Mouse (Mus musculus): ENCODE measurements around the gene Smtn. TPM values are rescaled to one million over a fixed set of nuclear protein-coding genes. Genes with fewer than 3 reads are reported as not detected.

Smtn gene
- polyA plus RNA-seq (2015; fragmentation: Nextera tagmentation; extraction: Ambion mirVana): 18.5 and 19.5 TPM in 2 replicates

DNA sequence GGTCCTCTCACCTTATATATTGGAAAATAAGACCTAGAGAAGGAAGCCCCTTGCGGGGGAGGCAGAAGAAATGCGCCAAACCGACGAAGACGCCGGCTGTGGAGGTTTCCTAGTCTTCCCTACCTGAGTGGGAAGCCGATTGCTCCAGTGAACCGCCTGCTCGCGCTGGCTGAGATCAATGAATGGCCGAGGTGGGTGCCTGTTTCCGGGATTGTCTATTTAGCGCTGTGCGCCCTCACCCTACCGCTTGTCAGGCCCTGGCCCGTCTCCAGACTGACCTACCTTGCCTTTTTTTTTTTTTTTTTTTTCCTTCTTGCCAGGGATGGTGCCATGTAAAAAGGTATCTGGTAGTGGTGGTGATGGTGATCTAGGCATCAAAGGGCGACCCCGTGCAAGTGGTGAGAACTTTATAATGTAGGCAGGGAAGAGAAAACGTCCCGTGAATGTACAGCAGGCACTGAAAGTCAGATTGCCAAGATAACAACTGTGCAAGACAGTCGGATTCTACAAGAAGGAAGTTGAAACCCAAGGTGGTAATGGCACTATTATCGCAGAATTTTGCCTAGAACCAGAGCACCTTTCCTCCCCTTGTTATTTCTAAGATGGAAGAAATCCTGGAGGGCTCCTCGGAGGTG is at the start of gene Smtn:
Smtn (minus strand) TSS at position 162 of the 635 bp plus-strand sequence.
- Histone ChIP-seq H3K9me3 (no peaks in the 10 kb centered on the region), H3K27me3 (no peaks in the 10 kb centered on the region), H3K36me3 (no peaks in the 10 kb centered on the region), H3K9ac (peak within 1 kb of the TSS; percentile 41), H3K4me3 (peak within 1 kb of the TSS; percentile 58), H3K27ac (replicated peaks) (no peak within 1 kb of the TSS), H3K4me2 (peak within 1 kb of the TSS; percentile 84), H3K4me1 (replicated peaks) (peaks cover 14% of the 10 kb centered on the region)
- WGBS: 96% methylated on average over 23 of the region's 23 CpGs
- ATAC-seq (ENCODE audit: low FRiP score, low read depth): no peak

DNA sequence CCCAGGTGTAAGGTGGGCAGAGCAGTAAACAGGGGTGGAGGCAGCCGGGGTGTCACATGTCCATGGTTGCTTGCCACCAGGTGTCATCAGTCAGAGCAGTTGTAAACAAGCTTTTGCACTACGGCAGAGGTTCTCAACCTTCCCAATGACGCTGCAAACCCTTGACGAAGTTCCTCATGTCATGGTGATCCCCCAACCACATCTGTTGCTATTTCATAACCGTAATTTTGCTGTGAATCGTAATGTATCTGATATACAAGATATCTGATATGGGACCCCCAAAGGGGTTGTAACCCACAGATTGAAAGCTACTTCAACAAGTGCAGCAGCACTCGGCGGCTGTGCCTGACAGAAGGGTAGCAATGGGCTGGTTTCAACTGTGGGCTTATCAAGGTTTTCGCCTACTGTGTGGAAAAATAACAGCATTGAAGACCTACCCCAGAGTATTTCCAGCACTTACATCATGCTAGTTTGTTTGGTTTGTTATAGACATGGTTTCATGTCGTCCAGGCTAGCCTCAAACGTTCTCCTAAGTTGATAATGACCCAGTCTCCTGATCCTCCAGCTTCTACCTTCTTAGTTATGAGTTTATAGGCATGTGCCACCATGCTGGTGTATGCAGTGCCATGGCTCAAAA is 47.7 kb upstream of the Smtn start:
- Histone ChIP-seq H3K27me3 (no peaks in the 10 kb centered on the region), H3K4me1 (replicated peaks) (no peaks in the 10 kb centered on the region), H3K9me3 (no peaks in the 10 kb centered on the region), H3K4me3 (no peak overlapping the region), H3K9ac (no peak overlapping the region), H3K36me3 (no peaks in the 10 kb centered on the region), H3K4me2 (no peak overlapping the region), H3K27ac (replicated peaks) (no peak overlapping the region)
- ATAC-seq (ENCODE audit: low FRiP score, low read depth): no peak
- 81% methylated on average over 11 of the region's 11 CpGs for WGBS

DNA sequence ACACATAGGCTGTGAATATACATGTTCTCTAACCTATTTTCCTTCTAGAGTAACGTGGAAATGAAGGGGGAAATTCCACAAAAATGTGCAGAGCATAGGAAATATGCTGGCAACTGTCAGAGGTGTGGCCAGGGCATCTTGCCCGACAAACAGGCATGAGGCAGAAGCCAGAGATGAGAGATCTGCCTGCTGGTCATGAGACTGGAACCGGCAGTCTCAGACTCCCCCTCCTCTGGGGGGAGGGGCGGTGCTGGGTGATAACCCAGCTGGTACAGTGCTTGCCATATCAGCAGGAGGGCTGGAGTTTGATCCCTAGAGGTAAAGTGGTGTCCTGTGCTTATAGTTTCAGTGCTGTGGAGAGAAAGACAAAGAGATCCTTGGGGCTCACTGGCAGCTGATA is 46.9 kb upstream of the Smtn start:
- no peaks in the 10 kb centered on the region for H3K4me1 ChIP-seq (replicated peaks)
- no peak overlapping the region for H3K9ac ChIP-seq
- no peak overlapping the region for H3K27ac ChIP-seq (replicated peaks)
- WGBS: 41% methylated on average over 4 of the region's 4 CpGs
- no peak for ATAC-seq (ENCODE audit: low FRiP score, low read depth)
- H3K27me3 ChIP-seq: no peaks in the 10 kb centered on the region
- H3K4me2 ChIP-seq: no peak overlapping the region
- H3K4me3 ChIP-seq: no peak overlapping the region
- no peaks in the 10 kb centered on the region for H3K9me3 ChIP-seq
- H3K36me3 ChIP-seq: no peaks in the 10 kb centered on the region

DNA sequence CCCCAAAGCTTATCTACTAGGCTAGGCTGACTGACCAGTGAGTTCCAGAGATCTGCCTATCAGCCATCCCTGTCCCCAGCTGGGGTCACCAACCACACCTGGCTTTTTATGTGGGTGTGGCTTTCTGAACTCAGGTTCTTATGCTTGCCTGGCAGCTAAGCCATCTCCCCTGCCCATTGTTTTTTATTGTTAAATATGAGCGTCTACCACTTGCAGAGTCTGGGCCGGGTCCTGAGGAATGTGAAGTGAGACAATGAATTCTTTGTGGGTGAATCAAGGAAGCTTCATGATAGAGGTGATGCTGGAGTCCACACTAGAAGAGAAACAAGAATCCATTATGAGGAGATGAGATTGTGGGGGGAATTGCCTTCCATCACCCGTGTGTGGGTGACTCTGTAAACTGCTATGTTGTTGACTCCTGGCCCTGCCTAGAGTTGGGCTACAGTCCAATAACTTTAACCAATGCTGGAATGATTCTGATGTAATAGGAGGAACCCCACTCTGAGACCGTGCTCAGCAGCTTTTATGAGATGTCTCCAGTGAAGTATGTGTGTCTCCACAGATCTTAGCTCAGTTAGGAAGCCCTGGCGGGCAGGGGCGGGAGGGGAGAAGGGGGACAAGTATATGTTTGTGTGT is 45.7 kb upstream of the Smtn start:
- Histone ChIP-seq H3K9ac (no peak overlapping the region), H3K4me3 (no peak overlapping the region), H3K36me3 (no peaks in the 10 kb centered on the region), H3K4me1 (replicated peaks) (no peaks in the 10 kb centered on the region), H3K27me3 (no peaks in the 10 kb centered on the region), H3K4me2 (no peak overlapping the region), H3K9me3 (no peaks in the 10 kb centered on the region), H3K27ac (replicated peaks) (no peak overlapping the region)
- WGBS: 87% methylated on average over 6 of the region's 6 CpGs
- no peak for ATAC-seq (ENCODE audit: low FRiP score, low read depth)

DNA sequence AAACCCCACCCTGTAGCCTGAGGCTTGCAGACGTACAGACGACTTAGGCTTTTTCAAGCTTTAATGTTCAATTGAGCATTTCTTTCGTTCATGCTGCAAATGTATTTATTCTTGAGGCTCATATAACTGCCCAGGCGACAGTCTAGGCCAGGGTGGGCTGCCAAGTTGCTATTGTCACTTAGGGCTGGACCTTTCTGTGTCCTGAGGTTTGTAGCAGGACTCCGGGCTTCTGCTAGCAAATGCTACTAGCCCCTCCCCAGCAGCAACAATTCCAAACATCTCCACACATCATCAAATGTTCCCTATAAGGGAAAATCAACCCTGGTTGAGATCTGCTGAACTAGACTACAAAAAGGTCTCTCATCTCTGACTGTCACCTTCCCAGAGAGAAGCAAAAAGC is 42.7 kb upstream of the Smtn start:
- WGBS: 79% methylated on average over 5 of the region's 5 CpGs
- Histone ChIP-seq H3K4me3 (no peak overlapping the region), H3K4me1 (replicated peaks) (no peaks in the 10 kb centered on the region), H3K9me3 (no peaks in the 10 kb centered on the region), H3K27me3 (no peaks in the 10 kb centered on the region), H3K9ac (no peak overlapping the region), H3K36me3 (no peaks in the 10 kb centered on the region), H3K27ac (replicated peaks) (no peak overlapping the region), H3K4me2 (no peak overlapping the region)
- no peak for ATAC-seq (ENCODE audit: low FRiP score, low read depth)

DNA sequence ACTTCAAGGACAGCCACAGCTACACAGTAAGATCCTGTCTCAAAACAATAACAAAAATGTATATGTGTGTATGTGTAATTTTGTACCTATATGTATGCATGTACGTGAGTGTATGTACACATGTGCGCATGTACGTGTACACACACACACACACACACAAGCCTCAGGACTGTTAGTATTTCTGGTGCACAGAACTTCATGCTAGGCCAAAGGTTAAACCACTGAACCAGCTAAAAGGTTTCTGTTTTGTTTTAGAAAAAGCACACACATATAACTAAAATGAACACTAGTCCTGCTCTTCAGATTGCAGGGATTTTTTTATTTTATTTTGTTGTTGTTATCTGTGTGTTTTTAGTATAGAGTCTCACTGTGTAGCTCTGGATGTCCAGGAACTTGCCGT is 41.5 kb upstream of the Smtn start:
- no peak overlapping the region for H3K27ac ChIP-seq (replicated peaks)
- no peak overlapping the region for H3K9ac ChIP-seq
- no peak for ATAC-seq (ENCODE audit: low FRiP score, low read depth)
- no peaks in the 10 kb centered on the region for H3K4me1 ChIP-seq (replicated peaks)
- H3K36me3 ChIP-seq: no peaks in the 10 kb centered on the region
- 92% methylated on average over 4 of the region's 4 CpGs for WGBS
- no peaks in the 10 kb centered on the region for H3K27me3 ChIP-seq
- no peak overlapping the region for H3K4me3 ChIP-seq
- no peak overlapping the region for H3K4me2 ChIP-seq
- H3K9me3 ChIP-seq: no peaks in the 10 kb centered on the region

DNA sequence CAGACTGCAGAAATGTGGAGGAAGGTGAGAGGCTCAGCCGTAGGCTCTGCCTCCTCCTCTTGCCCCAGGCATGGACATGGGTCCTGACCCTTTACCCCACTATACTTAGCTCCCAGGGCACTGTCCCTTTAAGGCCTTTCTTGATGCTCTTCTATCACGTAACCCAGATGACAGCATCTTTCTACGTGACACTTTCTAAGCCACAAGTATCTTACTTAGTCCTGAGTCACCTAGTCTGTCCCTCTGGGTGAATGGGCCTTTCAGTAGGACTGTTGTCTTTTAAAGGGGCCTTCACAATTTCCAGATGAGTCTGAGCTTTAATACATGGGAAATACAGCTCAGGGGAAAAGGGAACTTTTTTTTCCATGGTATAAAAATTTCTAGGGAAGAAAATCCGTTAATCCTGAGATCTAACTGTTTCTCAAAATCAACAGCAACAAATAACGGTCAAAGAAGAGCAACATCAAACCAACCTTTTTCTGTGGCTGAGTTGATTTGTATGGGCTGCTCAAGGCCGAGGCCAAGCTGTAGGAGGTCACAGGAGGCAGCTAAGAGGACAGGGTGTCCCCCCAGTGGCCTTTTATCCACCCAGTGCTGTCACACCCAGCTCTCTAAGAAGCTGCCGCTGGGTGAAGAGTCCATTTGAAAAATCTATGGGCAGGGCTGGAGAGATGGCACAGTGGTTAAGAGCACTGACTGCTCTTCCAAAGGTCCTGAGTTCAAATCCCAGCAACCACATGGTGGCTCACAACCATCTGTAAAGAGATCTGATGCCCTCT is 40.1 kb upstream of the Smtn start:
- no peaks in the 10 kb centered on the region for H3K9me3 ChIP-seq
- no peak overlapping the region for H3K4me3 ChIP-seq
- WGBS: 72% methylated on average over 7 of the region's 7 CpGs

DNA sequence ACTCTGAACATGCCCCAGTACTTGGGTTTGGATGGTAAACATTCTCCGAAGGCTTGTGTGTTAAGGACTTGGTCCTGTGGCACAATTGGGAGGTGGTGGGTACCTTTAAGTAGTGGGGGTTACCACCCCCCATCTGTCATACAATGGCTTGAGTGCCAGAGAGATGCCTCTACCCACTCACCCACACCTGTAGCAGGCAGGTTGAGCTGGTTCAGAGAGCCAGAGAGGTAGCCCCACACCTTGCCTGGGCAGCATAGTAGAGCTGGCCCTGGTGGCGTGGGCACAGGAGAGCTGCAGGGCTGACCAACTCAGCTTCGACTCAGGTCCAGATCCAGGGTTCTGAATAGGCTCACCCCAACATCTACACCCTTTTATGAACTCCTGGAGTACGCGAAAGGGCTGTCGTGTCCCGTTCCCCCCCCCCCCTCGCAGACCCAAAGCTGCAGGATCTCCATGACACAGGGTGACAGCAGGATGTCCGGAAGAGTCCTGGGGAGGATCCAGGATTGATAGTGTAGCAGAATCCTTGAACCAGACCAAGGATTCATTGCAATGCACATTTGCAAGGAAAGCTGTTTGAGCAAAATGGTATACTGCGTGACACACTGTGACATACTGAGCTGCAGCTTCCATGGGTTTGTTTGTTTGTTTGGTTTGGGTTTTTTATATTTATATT is 37.8 kb upstream of the Smtn start:
- H3K4me1 ChIP-seq (replicated peaks): peaks cover under 1% of the 10 kb centered on the region; the same call in 1 of the 2 replicates

More for the DNA sequence above, 40.1 kb upstream of the Smtn start:
- Histone ChIP-seq H3K4me1 (replicated peaks) (no peaks in the 10 kb centered on the region), H3K9ac (no peak overlapping the region), H3K4me2 (no peak overlapping the region), H3K27ac (replicated peaks) (no peak overlapping the region), H3K36me3 (no peaks in the 10 kb centered on the region), H3K27me3 (no peaks in the 10 kb centered on the region)
- ATAC-seq (ENCODE audit: low FRiP score, low read depth): no peak

DNA sequence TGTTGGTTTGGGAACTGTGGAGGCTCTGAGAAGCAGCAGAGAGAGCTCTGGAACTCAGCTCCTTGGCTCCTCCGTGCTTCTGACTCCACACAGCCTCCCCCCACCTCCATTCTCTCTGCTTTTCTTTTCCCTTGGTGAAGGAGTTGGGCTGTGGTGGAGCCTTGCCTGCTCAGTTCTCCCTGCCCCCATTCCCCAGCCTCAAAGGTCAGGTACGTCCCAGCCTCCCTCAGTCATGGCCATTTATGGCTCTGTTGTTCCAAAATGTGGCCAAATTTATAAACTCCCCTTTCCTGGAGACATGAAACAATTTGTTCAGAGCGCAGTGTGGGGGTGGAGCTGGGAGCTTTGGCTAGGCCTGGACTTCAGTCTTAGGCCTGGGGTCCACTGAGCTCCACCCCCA is 34.8 kb upstream of the Smtn start:
- Histone ChIP-seq H3K9me3 (no peaks in the 10 kb centered on the region), H3K36me3 (no peaks in the 10 kb centered on the region), H3K4me1 (replicated peaks) (peaks cover 4% of the 10 kb centered on the region; the same call in 1 of the 2 replicates), H3K27ac (replicated peaks) (no peak overlapping the region), H3K4me3 (no peak overlapping the region), H3K4me2 (no peak overlapping the region), H3K27me3 (no peaks in the 10 kb centered on the region), H3K9ac (no peak overlapping the region)
- ATAC-seq (ENCODE audit: low FRiP score, low read depth): no peak
- WGBS: 65% methylated on average over 3 of the region's 3 CpGs

More for the DNA sequence above, 37.8 kb upstream of the Smtn start:
- H3K27me3 ChIP-seq: no peaks in the 10 kb centered on the region
- H3K9me3 ChIP-seq: no peaks in the 10 kb centered on the region
- no peak for ATAC-seq (ENCODE audit: low FRiP score, low read depth)
- no peaks in the 10 kb centered on the region for H3K36me3 ChIP-seq
- 78% methylated on average over 10 of the region's 10 CpGs for WGBS
- H3K9ac ChIP-seq: no peak overlapping the region
- H3K4me3 ChIP-seq: no peak overlapping the region
- H3K27ac ChIP-seq (replicated peaks): no peak overlapping the region
- H3K4me2 ChIP-seq: no peak overlapping the region

DNA sequence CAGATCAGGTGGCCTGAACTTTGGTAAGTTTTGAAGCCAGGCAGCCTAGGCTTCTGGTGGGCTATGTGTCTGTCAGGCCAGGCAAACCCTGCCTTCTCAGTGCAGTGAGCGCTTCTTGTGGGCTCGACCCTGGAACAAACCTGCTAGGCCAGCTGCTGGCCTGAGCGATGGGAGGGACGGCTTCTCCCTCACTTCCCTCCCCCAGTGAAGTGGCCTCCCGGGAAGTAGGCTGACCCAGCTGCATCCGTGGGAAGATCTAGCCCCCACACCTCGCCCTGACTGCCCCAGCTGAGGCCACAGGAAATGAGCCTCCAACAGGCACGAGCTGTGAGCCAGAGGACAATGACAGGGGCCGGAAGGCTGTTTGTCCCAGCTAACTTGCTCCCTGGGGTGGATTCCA is 32.7 kb upstream of the Smtn start:
- no peak overlapping the region for H3K4me3 ChIP-seq
- H3K9ac ChIP-seq: no peak overlapping the region
- ATAC-seq (ENCODE audit: low FRiP score, low read depth): no peak
- 20% methylated on average over 9 of the region's 9 CpGs for WGBS
- no peaks in the 10 kb centered on the region for H3K9me3 ChIP-seq
- peaks cover 4% of the 10 kb centered on the region; the same call in 1 of the 2 replicates for H3K4me1 ChIP-seq (replicated peaks)
- no peak overlapping the region for H3K4me2 ChIP-seq
- H3K27me3 ChIP-seq: no peaks in the 10 kb centered on the region
- H3K27ac ChIP-seq (replicated peaks): no peak overlapping the region
- H3K36me3 ChIP-seq: no peaks in the 10 kb centered on the region

DNA sequence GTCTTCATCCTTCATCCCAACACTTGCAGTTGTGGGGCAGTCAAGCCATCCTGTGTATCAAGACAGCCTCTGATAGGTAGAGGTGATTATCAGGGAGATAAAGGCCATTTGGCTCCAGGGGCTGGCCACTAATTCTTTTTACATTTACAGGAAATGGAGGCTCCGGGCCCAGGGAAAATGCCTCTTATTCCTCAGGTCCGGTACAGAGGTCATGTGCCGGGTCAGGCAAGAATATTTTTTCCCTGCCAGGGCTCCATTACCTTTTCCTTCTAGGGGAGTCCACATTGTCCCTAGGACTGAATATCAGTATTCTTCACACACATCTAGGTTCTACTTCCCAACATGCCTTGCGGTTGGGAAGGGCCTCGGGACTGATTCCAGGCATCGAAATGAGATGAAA is 31.8 kb upstream of the Smtn start:
- no peak for ATAC-seq (ENCODE audit: low FRiP score, low read depth)
- Histone ChIP-seq H3K27ac (replicated peaks) (no peak overlapping the region), H3K4me1 (replicated peaks) (peaks cover 4% of the 10 kb centered on the region; the same call in 1 of the 2 replicates), H3K36me3 (no peaks in the 10 kb centered on the region), H3K9ac (no peak overlapping the region), H3K4me2 (no peak overlapping the region), H3K4me3 (no peak overlapping the region), H3K27me3 (no peaks in the 10 kb centered on the region), H3K9me3 (no peaks in the 10 kb centered on the region)
- WGBS: 96% methylated on average over 6 of the region's 6 CpGs
